Mouse (Mus musculus): ENCODE measurements around the gene Tnrc18.

Tnrc18 gene

GRCm38 (mm10) chr5:142730295-142730694 lies 87.2 kb downstream of the Tnrc18 start:
- in situ Hi-C loops (cut with MboI; ENCODE audit: low sequenced_read_pairs): no loop called here

- in situ Hi-C loops (cut with MboI; ENCODE audit: low sequenced_read_pairs): no loop called here
Measured at GRCm38 (mm10) chr5:142728301-142728700, 89.2 kb downstream of the Tnrc18 start.

GRCm38 (mm10) chr5:142726748-142727147 lies 90.7 kb downstream of the Tnrc18 start:
- in situ Hi-C loops (cut with MboI; ENCODE audit: low sequenced_read_pairs): no loop called here

GRCm38 (mm10) chr5:142724265-142724664 lies 93.2 kb downstream of the Tnrc18 start:
- in situ Hi-C loops (cut with MboI; ENCODE audit: low sequenced_read_pairs): no loop called here

GRCm38 (mm10) chr5:142723520-142724133 lies 93.8 kb downstream of the Tnrc18 start:
- in situ Hi-C loops (cut with MboI; ENCODE audit: low sequenced_read_pairs): no loop called here

- in situ Hi-C loops (cut with MboI; ENCODE audit: low sequenced_read_pairs): no loop called here
Measured at GRCm38 (mm10) chr5:142719897-142720296, 97.6 kb downstream of the Tnrc18 start.

- in situ Hi-C loops (cut with MboI; ENCODE audit: low sequenced_read_pairs): no loop called here
Measured at GRCm38 (mm10) chr5:142718486-142718885, 99.0 kb downstream of the Tnrc18 start.

- in situ Hi-C loops (cut with MboI; ENCODE audit: low sequenced_read_pairs): no loop called here
Measured at GRCm38 (mm10) chr5:142718037-142718436, 99.4 kb downstream of the Tnrc18 start.

GRCm38 (mm10) chr5:142716056-142716455 lies 101.4 kb downstream of the Tnrc18 start:
- in situ Hi-C loops (cut with MboI; ENCODE audit: low sequenced_read_pairs): no loop called here

- in situ Hi-C loops (cut with MboI; ENCODE audit: low sequenced_read_pairs): no loop called here
Measured at GRCm38 (mm10) chr5:142715059-142715458, 102.4 kb downstream of the Tnrc18 start.

GRCm38 (mm10) chr5:142713966-142714365 lies 103.5 kb downstream of the Tnrc18 start:
- in situ Hi-C loops (cut with MboI; ENCODE audit: low sequenced_read_pairs): no loop called here

GRCm38 (mm10) chr5:142712373-142712772 lies 105.1 kb downstream of the Tnrc18 start:
- in situ Hi-C loops (cut with MboI; ENCODE audit: low sequenced_read_pairs): no loop called here

GRCm38 (mm10) chr5:142709436-142709835 lies 108.0 kb downstream of the Tnrc18 start:
- in situ Hi-C loops (cut with MboI; ENCODE audit: low sequenced_read_pairs): no loop called here

- in situ Hi-C loops (cut with MboI; ENCODE audit: low sequenced_read_pairs): no loop called here
Measured at GRCm38 (mm10) chr5:142707709-142708108, 109.8 kb downstream of the Tnrc18 start.

GRCm38 (mm10) chr5:142703569-142703968 lies 113.9 kb downstream of the Tnrc18 start:
- in situ Hi-C loops (cut with MboI; ENCODE audit: low sequenced_read_pairs): no loop called here

GRCm38 (mm10) chr5:142702511-142703138 lies 114.8 kb downstream of the Tnrc18 start:
- in situ Hi-C loops (cut with MboI; ENCODE audit: low sequenced_read_pairs): no loop called here

GRCm38 (mm10) chr5:142701651-142702510 lies 115.6 kb downstream of the Tnrc18 start:
- in situ Hi-C loops (cut with MboI; ENCODE audit: low sequenced_read_pairs): no loop called here

GRCm38 (mm10) chr5:142700842-142701589 lies 116.4 kb downstream of the Tnrc18 start:
- in situ Hi-C loops (cut with MboI; ENCODE audit: low sequenced_read_pairs): no loop called here

- in situ Hi-C loops (cut with MboI; ENCODE audit: low sequenced_read_pairs): no loop called here
Measured at GRCm38 (mm10) chr5:142697742-142698141, 119.7 kb downstream of the Tnrc18 start.

GRCm38 (mm10) chr5:142696865-142697264 lies 120.6 kb downstream of the Tnrc18 start:
- in situ Hi-C loops (cut with MboI; ENCODE audit: low sequenced_read_pairs): no loop called here

GRCm38 (mm10) chr5:142696258-142696657 lies 121.2 kb downstream of the Tnrc18 start:
- in situ Hi-C loops (cut with MboI; ENCODE audit: low sequenced_read_pairs): no loop called here
